Mouse (Mus musculus): ENCODE measurements around the gene Il17rb.
A peak's percentile ranks its signal among the peaks of the same experiment; 100 is the strongest.

Il17rb gene

GRCm38 (mm10) chr14:30015008-30015407, 6.3 kb upstream of the Il17rb start:
- no peak for DNase-seq

- no peak for DNase-seq
Observed at GRCm38 (mm10) chr14:30014487-30014886, 5.8 kb upstream of the Il17rb start.

- DNase-seq, result peak; percentile 30 to 63
Observed at GRCm38 (mm10) chr14:30011886-30012560, 3.3 kb upstream of the Il17rb start.

GRCm38 (mm10) chr14:30009864-30010560, 1.3 kb upstream of the Il17rb start:
- peak; percentile 91 to 92 for DNase-seq

- no peak for DNase-seq
Observed at GRCm38 (mm10) chr14:29999475-29999811, 9.3 kb downstream of the Il17rb start.

GRCm38 (mm10) chr14:29998747-29999474, 9.8 kb downstream of the Il17rb start:
- DNase-seq, result no peak

GRCm38 (mm10) chr14:29997345-29997744, 11.4 kb downstream of the Il17rb start:
- no peak for DNase-seq

- DNase-seq, result no peak
Observed at GRCm38 (mm10) chr14:29996000-29996751, 12.5 kb downstream of the Il17rb start.

- no peak for DNase-seq
Observed at GRCm38 (mm10) chr14:29994976-29995375, 13.7 kb downstream of the Il17rb start.

GRCm38 (mm10) chr14:29988337-29988736, 20.4 kb downstream of the Il17rb start:
- DNase-seq, result no peak

GRCm38 (mm10) chr14:29987739-29988138, 21.0 kb downstream of the Il17rb start:
- no peak for DNase-seq

- peak in 1 of 2 experiments; percentile 29 for DNase-seq
Observed at GRCm38 (mm10) chr14:29987276-29987675, 21.4 kb downstream of the Il17rb start.

GRCm38 (mm10) chr14:29986096-29986495, 22.6 kb downstream of the Il17rb start:
- no peak for DNase-seq

- peak; percentile 42 to 52 for DNase-seq
Observed at GRCm38 (mm10) chr14:29980447-29981205, 28.1 kb downstream of the Il17rb start.

- DNase-seq, result peak; percentile 98
Observed at GRCm38 (mm10) chr14:29978254-29979204, 30.2 kb downstream of the Il17rb start, which contains the start of gene Actr8. TSS of gene Actr8 (plus strand) at chr14:29978337.

GRCm38 (mm10) chr14:29976927-29977326, 31.8 kb downstream of the Il17rb start:
- no peak for DNase-seq

GRCm38 (mm10) chr14:29971993-29972392, 36.7 kb downstream of the Il17rb start:
- DNase-seq, result no peak

GRCm38 (mm10) chr14:29971446-29971845, 37.2 kb downstream of the Il17rb start:
- no peak for DNase-seq

- DNase-seq, result peak; percentile 98 to 99
Observed at GRCm38 (mm10) chr14:29968075-29968821, 40.4 kb downstream of the Il17rb start, which contains the start of gene Selenok. TSS of gene Selenok (plus strand) at chr14:29968308.

GRCm38 (mm10) chr14:29967611-29968010, 41.1 kb downstream of the Il17rb start:
- no peak for DNase-seq

Data from cerebellum, postnatal 10 days (tissue).